Mouse (Mus musculus) intestine, embryonic 16.5 days (tissue): ENCODE results near the gene Inpp5a. TPM values are rescaled to one million over a fixed set of nuclear protein-coding genes. Genes with fewer than 3 reads are reported as not detected.

Source experiments
- ATAC-seq: fragments of 200-750 bp; cut with Nextera tagmentation; 2 replicates; pipeline ENCODE4 v1.8.0; 2017; ENCODE audit warnings: moderate TSS enrichment, moderate library complexity
- H3K27ac ChIP-seq: fragments of 300-500 bp; sonication (generic); 2 replicates; pipeline ENCODE4 v1.5.1; 2014; ENCODE audit warnings: mild to moderate bottlenecking, low read length
- H3K27me3 ChIP-seq: fragments of 300-500 bp; sonication (generic); replicated peaks from 2 replicates; pipeline ENCODE4 v1.6.1; 2014; ENCODE audit warnings: low read length, control low read depth, mixed read lengths; ENCODE audit not compliant: control insufficient read depth, insufficient read depth
- H3K36me3 ChIP-seq: fragments of 300-500 bp; sonication (generic); 2 replicates; pipeline ENCODE4 v1.6.1; 2014; ENCODE audit warnings: low read length, control low read depth; ENCODE audit not compliant: control insufficient read depth, insufficient read depth
- H3K4me1 ChIP-seq: fragments of 300-500 bp; sonication (generic); 2 replicates; pipeline ENCODE4 v1.6.1; 2014; ENCODE audit warnings: low read length, control low read depth, mixed read lengths; ENCODE audit not compliant: control insufficient read depth, insufficient read depth
- H3K4me2 ChIP-seq: fragments of 300-500 bp; sonication (generic); 2 replicates; pipeline ENCODE4 v1.6.1; 2014; ENCODE audit warnings: low read depth, low read length, control low read depth
- H3K4me3 ChIP-seq: fragments of 300-500 bp; sonication (generic); 2 replicates; pipeline ENCODE4 v1.5.1; 2014; ENCODE audit warnings: mild to moderate bottlenecking, low read length
- H3K9ac ChIP-seq: fragments of 300-500 bp; sonication (generic); 2 replicates; pipeline ENCODE4 v1.6.1; 2014; ENCODE audit warnings: low read depth, low read length
- H3K9me3 ChIP-seq: fragments of 300-500 bp; sonication (generic); 2 replicates; pipeline ENCODE4 v1.6.1; 2016; ENCODE audit warnings: low read length, control low read depth; ENCODE audit not compliant: control insufficient read depth
- WGBS: fragments of 180-500 bp; shearing (Covaris S2); extraction: QIAGEN DNeasy Blood & Tissue Kit; methylation state at CpG from one replicate; pipeline ENCODE4 v1.1.7; 2014; 5-methylcytosine and 5-hydroxymethylcytosine counted together
- polyA plus RNA-seq: library from polyadenylated mRNA; unstranded; fragments of >200 nt; fragmentation: Nextera tagmentation; extraction: Ambion mirVana; gene quantifications from 2 replicates; pipeline ENCODE4 v1.2.1, GENCODE M21; 2015

Inpp5a gene
- polyA plus RNA-seq, 1 experiment from 2014 or later = 8.9 TPM

DNA sequence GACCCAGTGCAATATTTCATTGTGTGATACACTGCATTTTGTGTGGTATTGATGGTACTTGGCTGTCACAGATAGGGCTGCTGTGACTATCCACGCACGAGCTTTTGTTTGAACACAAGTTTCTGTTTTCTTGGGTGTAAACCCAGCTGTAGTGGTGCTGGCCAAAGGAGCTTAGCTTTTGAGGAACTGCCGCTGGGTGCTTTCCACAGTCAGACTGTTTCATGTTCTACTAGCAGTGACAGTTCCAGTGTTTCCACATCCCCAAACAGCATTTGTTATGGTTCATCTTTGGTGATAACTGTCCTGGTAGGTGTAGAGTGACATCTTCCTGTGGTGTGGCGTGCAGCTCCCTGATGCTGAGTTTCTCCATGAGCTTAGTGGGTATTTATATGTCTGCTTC lies 13.8 kb downstream of the Inpp5a start:
- peak overlapping the region; percentile 30; the same call in 1 of the 2 replicates for H3K27ac ChIP-seq
- H3K9me3 ChIP-seq = no peaks in the 10 kb centered on the region
- no peaks in the 10 kb centered on the region for H3K36me3 ChIP-seq
- no peak overlapping the region for H3K9ac ChIP-seq
- peaks cover 46% of the 10 kb centered on the region for H3K4me1 ChIP-seq
- ATAC-seq = no peak
- H3K27me3 ChIP-seq = no peaks in the 10 kb centered on the region
- WGBS = 68% methylated on average over 4 of the region's 4 CpGs
- H3K4me3 ChIP-seq = no peak overlapping the region
- H3K4me2 ChIP-seq = no peak overlapping the region

DNA sequence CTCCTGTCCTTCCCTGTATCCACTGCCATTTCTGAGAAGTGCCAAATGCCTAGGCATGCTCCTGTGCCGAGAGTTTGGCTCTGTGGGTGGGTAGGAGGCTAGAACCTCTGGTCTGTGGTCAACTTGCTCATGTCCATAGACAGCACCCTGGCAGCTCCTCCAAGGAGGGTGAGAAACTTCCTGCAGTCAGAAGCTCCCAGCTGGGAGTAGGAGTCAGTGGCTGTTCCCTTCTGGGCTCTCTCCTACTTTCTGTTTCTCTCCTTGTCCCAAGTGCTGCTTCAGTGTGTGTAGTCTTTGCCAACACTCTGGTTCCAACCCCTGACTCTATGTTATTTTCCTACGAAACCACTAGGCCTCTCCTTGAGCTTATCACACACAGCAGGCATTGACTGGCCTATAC lies 17.7 kb downstream of the Inpp5a start:
- Histone ChIP-seq H3K4me3 (no peak overlapping the region), H3K9ac (no peak overlapping the region), H3K9me3 (no peaks in the 10 kb centered on the region), H3K27ac (no peak overlapping the region), H3K27me3 (no peaks in the 10 kb centered on the region), H3K4me2 (no peak overlapping the region), H3K4me1 (peaks cover 35% of the 10 kb centered on the region), H3K36me3 (no peaks in the 10 kb centered on the region)
- no peak for ATAC-seq
- WGBS = 93% methylated on average over 2 of the region's 2 CpGs

DNA sequence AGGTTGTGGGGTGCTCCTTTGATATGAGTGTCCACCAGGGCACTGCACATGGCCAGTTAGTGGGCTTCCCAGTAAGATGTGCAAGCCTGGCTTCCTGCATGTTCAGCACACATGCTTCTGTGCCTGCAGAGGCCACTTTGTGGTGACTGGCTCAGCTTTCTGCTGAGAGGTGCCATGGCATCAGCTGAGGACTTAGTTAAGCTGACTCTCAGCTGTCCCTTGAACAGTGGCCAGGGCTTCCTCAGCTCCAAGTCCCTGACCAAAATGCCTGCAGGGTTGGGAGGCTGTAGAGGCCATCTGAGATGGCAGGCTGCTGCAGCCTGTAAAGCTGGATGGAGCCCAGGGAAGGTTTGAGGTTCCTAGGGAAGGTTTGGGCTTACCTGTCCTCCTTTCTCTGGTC lies 19.1 kb downstream of the Inpp5a start:
- Histone ChIP-seq H3K4me2 (no peak overlapping the region), H3K9me3 (no peaks in the 10 kb centered on the region), H3K27me3 (no peaks in the 10 kb centered on the region), H3K4me3 (no peak overlapping the region), H3K9ac (no peak overlapping the region), H3K27ac (no peak overlapping the region), H3K36me3 (no peaks in the 10 kb centered on the region), H3K4me1 (peaks cover 37% of the 10 kb centered on the region)
- ATAC-seq = no peak

DNA sequence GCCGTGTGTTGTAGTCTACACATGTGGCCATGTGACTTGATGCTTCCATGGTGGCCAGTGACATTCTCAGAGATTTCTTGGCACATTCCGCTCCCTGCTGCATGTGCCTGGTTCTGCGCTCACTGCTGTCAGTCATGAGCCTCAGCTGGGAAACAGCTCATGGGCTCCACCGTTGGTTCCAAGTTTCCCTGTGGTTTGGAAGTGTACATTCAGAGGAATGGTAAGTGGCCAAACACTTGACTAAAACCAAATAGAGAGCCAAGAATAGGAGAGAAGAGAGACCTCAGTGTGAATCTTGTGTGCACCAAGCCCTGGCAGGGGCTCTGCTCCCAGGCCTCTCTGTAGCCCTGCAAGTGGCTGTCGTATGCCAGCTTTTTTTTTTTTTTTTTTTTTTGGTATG lies 21.0 kb downstream of the Inpp5a start:
- Histone ChIP-seq H3K4me1 (peaks cover 48% of the 10 kb centered on the region), H3K9ac (no peak overlapping the region), H3K4me2 (no peak overlapping the region), H3K9me3 (no peaks in the 10 kb centered on the region), H3K27me3 (no peaks in the 10 kb centered on the region), H3K36me3 (no peaks in the 10 kb centered on the region), H3K27ac (no peak overlapping the region), H3K4me3 (no peak overlapping the region)
- no peak for ATAC-seq
- WGBS = 68% methylated on average over 5 of the region's 5 CpGs

DNA sequence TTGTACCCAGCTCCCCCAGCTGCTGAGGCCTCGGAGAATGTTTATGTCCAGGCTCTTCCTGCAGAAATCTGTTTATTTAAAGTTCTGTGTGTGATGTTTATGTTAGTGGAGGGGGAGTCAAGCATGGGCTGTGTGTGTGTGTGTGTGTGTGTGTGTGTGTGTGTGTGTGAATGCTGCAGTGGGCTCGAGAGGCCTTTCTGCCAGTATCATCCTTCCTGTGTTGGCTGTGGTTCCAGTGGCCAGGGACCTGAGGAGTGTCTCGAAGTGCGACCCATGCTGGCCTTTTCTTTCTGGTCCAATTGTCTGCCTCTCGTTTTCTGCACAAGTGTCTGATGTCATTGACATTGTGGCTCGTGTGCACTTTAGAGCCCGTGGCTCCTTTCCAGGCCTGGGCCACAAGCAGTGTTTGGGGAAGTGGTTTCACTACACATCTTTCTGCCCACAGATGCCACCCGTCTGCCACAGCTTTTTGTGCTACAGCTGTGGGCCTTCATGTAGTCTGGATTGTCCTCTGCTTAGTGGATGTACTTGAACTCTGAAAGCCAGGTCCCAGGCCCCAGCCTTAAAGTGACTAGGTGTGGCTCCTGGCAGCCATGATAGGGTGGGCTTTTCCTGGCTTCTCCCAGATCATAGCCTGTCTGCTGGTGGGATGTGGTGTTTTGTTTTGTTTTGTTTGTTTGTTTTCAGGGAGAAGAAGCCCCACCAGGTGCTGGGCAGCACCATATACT lies 23.5 kb downstream of the Inpp5a start:
- H3K9ac ChIP-seq = no peak overlapping the region
- peaks cover 53% of the 10 kb centered on the region for H3K4me1 ChIP-seq
- ATAC-seq = peak; percentile 34; the same call in 1 of the 2 replicates
- H3K27ac ChIP-seq = peak overlapping the region; percentile 71
- H3K4me3 ChIP-seq = no peak overlapping the region
- no peaks in the 10 kb centered on the region for H3K36me3 ChIP-seq
- no peak overlapping the region for H3K4me2 ChIP-seq
- no peaks in the 10 kb centered on the region for H3K27me3 ChIP-seq
- no peaks in the 10 kb centered on the region for H3K9me3 ChIP-seq
- 38% methylated on average over 8 of the region's 8 CpGs for WGBS

DNA sequence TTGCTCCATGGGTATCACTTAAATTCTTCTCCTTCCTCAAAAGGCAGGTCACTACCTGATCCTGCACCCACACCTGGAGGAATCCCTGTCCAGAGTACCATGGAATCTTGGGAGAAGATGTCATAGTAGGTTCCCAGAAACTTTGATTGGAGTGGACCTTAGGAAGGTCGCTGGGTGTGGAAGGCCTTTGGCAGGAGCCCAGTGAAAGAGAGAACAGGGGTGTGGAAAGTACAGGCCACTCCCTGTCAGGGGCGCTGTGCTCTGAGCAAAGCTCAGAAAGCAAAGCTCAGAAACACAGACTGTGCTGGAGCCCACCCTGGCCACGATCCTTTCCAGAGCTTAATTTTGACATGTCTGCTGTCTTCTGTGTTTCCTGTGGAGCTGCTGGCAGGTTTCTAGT lies 24.5 kb downstream of the Inpp5a start:
- peak; percentile 42; the same call in 1 of the 2 replicates for ATAC-seq
- no peaks in the 10 kb centered on the region for H3K36me3 ChIP-seq
- no peaks in the 10 kb centered on the region for H3K27me3 ChIP-seq
- H3K4me1 ChIP-seq = peaks cover 53% of the 10 kb centered on the region
- H3K9me3 ChIP-seq = no peaks in the 10 kb centered on the region
- whole genome bisulfite sequencing = 52% methylated on average over 3 of the region's 3 CpGs
- H3K9ac ChIP-seq = no peak overlapping the region
- no peak overlapping the region for H3K4me2 ChIP-seq
- no peak overlapping the region for H3K4me3 ChIP-seq
- H3K27ac ChIP-seq = no peak overlapping the region

DNA sequence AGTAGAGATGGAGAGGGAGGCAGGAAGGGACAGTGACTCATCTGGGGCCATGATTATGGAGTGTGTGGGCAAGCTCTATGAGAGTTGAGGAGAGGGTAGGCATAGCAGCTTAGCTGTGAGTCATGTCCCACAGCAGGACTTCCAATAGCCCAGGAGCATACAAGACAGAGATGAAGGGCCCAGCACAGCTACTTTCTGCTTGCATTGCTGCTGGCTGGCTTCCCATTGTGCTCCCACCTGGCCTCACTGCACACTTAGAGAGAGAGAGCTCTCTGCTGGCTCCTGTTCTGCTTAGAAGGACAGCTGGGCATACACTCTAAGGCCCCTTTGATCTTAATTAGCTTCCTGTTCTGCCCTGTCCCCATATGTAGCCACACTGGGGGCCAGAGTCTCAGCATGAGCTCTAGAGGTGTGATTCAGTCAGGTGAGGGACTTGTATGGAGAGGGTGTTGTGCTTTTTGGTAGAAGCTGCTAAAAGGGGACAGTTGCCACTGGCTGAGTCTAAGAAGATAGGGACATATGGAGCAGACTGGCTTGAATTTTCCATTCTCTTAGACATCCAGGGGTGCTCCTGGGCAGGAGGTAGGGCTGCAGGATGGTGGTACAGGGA lies 26.8 kb downstream of the Inpp5a start:
- Histone ChIP-seq H3K27ac (no peak overlapping the region), H3K27me3 (no peaks in the 10 kb centered on the region), H3K9ac (no peak overlapping the region), H3K9me3 (no peaks in the 10 kb centered on the region), H3K4me1 (peaks cover 41% of the 10 kb centered on the region), H3K4me2 (no peak overlapping the region), H3K4me3 (no peak overlapping the region), H3K36me3 (no peaks in the 10 kb centered on the region)
- peak; percentile 16; the same call in 1 of the 2 replicates for ATAC-seq

DNA sequence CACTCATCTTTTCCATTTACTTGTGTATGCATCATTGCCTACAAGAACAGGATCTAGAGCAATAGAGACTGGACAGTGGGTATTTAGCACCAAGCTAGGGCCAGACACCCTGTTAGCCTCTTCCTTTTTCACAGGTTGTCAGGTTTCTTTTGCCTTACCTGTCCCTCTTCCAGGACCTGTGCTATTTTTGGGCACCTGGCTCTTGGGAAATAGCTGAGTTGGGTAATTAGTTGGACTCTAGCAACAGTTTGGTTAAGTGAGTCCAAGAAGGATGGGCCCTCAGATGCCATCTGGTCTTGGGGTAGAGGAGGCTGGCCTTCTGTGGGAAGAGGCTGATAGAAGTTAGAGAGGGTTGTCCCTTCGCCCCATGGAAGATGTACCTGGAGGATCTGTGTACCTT lies 29.5 kb downstream of the Inpp5a start:
- Histone ChIP-seq H3K27me3 (no peaks in the 10 kb centered on the region), H3K4me3 (no peak overlapping the region), H3K36me3 (no peaks in the 10 kb centered on the region), H3K4me2 (no peak overlapping the region), H3K9ac (no peak overlapping the region), H3K9me3 (no peaks in the 10 kb centered on the region), H3K4me1 (peaks cover 15% of the 10 kb centered on the region), H3K27ac (no peak overlapping the region)
- 100% methylated on average over 1 of the region's 1 CpGs for WGBS
- ATAC-seq = no peak

DNA sequence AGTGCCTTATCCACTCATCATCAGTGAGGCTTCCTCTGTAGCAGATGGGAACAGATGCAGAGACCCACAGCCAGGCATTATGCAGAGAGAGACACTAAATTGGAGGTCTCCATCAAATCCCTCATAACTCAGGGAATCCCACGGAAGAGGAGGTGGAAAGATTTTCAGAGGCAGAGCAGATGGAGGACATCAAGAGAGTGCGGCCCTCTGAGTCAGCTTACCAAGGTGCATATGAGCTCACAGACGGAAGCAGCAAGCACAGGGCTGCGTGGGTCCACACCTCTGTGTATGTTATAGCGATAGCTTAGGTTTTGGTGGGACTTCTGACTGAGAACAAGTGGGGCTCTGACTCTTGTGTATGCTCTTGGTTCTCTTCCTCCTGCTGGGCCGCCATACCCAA lies 33.9 kb downstream of the Inpp5a start:
- H3K27ac ChIP-seq = no peak overlapping the region
- no peak overlapping the region for H3K9ac ChIP-seq
- H3K4me1 ChIP-seq = no peaks in the 10 kb centered on the region
- no peaks in the 10 kb centered on the region for H3K27me3 ChIP-seq
- ATAC-seq = no peak
- H3K9me3 ChIP-seq = no peaks in the 10 kb centered on the region
- no peaks in the 10 kb centered on the region for H3K36me3 ChIP-seq
- no peak overlapping the region for H3K4me3 ChIP-seq
- H3K4me2 ChIP-seq = no peak overlapping the region
- 85% methylated on average over 6 of the region's 6 CpGs for WGBS
